Mouse (Mus musculus) 3134 (cell line): Measurements from ENCODE around the gene Hoxa2.

ENCODE experiments used
- DNase-seq: peaks from one replicate; pipeline ENCODE4 v3.0.0-alpha.2; 2011; ENCODE audit warnings: low spot score; ENCODE audit not compliant: insufficient read length; ENCODE audit errors: extremely low read depth

The Hoxa2 gene

GRCm38 (mm10) chr6:52151571-52151970 is 13.1 kb downstream of the Hoxa2 start:
- DNase-seq = no peak

DNA sequence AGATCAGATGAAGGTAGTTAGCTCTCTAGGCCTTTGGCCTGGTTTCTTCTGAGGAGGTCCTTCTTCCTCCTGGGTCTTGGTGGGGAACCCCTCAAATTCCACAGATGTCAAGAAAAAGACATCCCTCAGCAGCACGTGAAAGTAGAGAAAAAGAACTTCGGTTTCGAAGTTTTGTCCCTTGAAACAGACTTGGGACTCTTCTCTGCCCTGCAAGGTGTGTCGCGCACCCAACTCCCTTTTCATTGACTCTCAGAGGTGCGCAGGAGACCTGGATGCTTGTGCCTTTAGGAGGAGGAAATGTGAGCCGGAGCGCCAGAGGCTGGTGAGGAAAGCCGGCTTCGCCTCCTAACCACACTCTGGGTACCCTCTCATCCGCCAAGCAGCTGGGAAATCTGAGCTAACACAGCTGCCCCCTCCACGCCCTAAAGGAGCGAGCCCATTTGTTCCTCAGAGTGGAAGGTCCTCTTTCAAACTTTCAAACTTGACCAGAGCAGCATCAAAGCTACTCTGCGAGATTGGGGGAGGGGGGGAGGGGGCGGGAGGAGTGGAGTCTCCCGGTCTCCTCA is 14.1 kb downstream of the Hoxa2 start:
- DNase-seq = peak; percentile 28

- DNase-seq = no peak
Measured at GRCm38 (mm10) chr6:52139115-52139514, 25.5 kb downstream of the Hoxa2 start.

DNA sequence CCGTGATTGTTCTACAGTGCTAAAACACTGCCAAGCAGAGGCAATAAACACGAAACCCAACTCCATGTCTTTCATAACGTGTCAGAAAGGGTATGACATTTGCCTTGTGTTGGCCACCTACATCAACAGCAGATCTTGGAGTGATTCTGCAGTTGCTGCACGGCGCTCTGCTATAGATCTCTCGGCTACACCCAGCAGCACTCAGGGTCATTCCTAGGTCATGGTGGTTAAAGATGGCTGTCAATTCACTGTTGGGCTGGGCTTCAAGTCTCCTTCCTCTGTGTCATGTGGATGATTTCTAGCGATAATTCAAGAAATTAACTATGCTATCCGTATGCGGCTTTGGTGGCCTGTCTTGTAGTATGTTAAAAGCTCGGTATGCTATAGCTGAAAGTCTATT is 26.1 kb downstream of the Hoxa2 start:
- DNase-seq = no peak

DNA sequence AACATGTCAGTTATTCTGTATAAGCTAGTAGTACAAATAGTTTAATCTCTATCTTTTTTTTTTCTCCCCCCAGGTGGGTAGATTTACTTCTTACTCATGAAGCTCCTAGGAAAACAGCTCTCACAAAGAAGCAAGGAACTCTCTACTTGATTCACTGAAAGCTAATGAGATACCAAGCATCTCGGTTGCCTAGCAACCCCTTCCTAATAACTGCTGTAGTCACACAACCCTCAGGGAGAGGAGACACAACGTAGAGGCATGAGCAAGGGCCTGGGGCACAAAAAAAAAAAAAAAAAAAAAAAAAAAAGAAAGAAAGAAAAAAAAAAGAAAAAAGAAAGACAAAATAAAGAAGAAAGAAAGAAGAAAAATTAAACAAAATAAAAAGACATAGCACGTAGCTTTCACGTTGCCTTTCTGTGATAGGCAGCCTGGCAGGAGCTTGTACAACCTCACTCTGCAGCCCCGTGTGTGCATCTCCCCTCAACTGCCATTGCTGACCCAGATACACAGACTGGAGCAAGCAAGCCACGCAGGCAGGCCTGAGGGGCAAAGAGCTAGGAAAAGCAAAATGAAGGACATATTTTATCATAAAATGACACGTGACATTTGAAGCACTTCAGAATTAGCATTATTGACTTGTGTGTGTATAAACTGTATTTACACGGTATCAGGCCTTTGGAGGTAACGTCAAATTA is 26.6 kb downstream of the Hoxa2 start:
- no peak for DNase-seq

DNA sequence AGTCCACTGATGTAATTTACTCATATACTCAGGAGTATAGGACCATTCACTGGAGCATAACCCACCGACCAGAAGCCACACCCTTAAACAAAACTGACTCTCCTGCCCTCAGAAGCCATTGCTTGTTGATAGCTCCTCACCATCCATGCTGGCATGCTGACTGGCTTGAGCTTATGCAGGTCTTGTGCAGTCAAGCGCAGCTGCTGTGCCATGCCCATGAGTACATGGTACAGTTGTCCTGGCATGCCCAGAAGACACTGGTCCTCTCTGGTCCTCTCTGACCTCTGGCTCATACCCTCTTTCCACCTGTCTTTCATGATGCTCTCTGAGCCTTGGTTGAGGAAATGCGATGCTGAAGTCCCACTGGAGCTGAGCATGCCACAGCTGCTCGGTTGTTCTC is 41.0 kb downstream of the Hoxa2 start:
- DNase-seq = no peak

DNA sequence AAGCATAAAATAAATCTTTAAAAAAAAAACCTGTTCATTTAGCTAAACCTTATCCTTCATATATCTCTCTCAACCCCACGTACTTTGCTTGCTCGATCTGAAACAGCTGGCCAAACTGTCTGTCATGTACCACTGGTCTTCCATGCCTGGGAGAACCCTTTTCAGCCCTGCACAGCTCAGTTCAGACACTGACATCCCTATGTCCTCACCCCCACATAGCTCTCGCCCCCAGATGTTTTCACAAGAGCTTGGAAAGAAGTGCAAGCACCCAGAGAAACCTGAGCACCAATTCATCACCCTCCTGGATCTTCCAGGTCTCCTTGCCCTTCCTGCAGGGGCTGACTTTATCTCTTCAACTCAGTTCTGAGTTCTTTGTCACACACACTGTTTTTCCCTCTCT is 43.5 kb downstream of the Hoxa2 start:
- DNase-seq = no peak

DNA sequence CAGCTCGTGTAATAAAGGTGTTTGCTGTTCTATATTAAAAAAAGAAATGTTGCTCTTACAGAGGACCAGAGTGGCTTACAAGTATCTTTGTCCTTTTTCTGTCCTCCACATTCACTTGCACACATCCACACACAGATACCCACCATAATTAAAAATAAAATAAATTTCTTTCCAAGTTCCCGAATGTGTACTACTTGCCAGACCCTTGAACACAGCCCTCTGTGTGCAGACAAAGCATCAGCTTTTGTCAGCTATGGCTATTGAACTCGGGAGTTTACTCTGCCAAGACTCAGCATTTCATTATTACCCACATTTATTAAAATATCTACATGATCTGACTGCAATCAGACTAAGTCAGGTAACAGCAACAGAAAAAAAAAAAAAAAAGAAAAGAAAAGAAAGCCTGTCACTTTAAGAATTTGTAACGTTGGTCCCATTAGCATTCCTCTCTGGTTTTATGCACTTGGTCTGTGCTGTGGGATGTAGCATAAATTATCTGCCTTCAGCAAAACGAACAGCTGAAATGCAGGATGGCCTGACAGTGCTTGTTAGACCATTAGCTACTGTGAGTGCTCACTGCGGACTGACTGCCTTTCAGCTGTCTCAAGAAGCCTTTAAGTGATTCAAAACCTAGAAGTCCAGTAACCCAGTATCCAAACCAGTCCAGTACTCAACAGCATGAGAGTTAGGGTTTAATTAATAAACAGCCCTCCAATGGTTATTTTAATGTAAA is 45.6 kb downstream of the Hoxa2 start:
- DNase-seq = no peak

DNA sequence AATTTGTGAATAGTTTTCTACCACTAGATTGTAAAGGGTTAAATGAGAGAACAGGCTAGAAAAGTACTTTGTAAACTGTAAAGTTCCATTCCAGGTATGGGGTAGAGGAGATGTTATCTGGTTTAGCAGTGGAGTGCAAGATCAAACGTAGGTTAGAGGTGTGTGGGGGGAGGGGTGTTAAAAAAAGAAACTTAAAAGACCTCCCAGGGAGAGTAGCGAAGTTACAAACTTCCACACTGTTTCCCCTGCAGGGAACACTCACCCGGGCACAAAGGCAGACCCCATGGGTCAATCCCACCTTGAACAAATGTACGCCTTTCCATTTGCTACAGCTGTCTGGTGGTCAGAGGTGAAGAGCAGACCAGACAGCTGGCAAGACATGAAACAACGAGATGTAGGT is 48.7 kb downstream of the Hoxa2 start:
- no peak for DNase-seq
